Mouse (Mus musculus) forebrain, embryonic 11.5 days (tissue): ENCODE data around the gene Jsrp1. TPM values are rescaled to one million over a fixed set of nuclear protein-coding genes. Genes with fewer than 3 reads are reported as not detected.

Source experiments
- ATAC-seq: fragments of 200-750 bp; cut with Nextera tagmentation; replicated peaks from 2 replicates; pipeline ENCODE4 v1.8.0; 2017; ENCODE audit warnings: moderate TSS enrichment; ENCODE audit not compliant: low FRiP score
- DNase-seq: peaks from one replicate; pipeline ENCODE4 v3.0.0-alpha.2; 2017; ENCODE audit warnings: low spot score
- H3K27ac ChIP-seq: fragments of 300-500 bp; sonication (generic); 2 replicates; pipeline ENCODE4 v1.5.1; 2014; ENCODE audit warnings: low read depth, low read length
- H3K27me3 ChIP-seq: fragments of 300-500 bp; sonication (generic); 2 replicates; pipeline ENCODE4 v1.6.1; 2014; ENCODE audit warnings: mild to moderate bottlenecking, low read length, mixed read lengths; ENCODE audit not compliant: control insufficient read depth, insufficient read depth
- H3K36me3 ChIP-seq: fragments of 300-500 bp; sonication (generic); 2 replicates; pipeline ENCODE4 v1.6.1; 2014; ENCODE audit warnings: mild to moderate bottlenecking, low read length, moderate library complexity, mixed read lengths; ENCODE audit not compliant: control insufficient read depth, insufficient read depth
- H3K4me1 ChIP-seq: fragments of 300-500 bp; sonication (generic); replicated peaks from 2 replicates; pipeline ENCODE4 v1.6.1; 2014; ENCODE audit warnings: low read length, mixed read lengths; ENCODE audit not compliant: control insufficient read depth, insufficient read depth
- H3K4me2 ChIP-seq: fragments of 300-500 bp; sonication (generic); 2 replicates; pipeline ENCODE4 v1.6.1; 2014; ENCODE audit warnings: low read depth, mild to moderate bottlenecking, low read length, moderate library complexity, mixed read lengths; ENCODE audit not compliant: severe bottlenecking
- H3K4me3 ChIP-seq: fragments of 300-500 bp; sonication (generic); 2 replicates; pipeline ENCODE4 v1.5.1; 2014; ENCODE audit warnings: low read depth, low read length
- H3K9ac ChIP-seq: fragments of 300-500 bp; sonication (generic); 2 replicates; pipeline ENCODE4 v1.6.1; 2014; ENCODE audit warnings: low read length
- H3K9me3 ChIP-seq: fragments of 300-500 bp; sonication (generic); 2 replicates; pipeline ENCODE4 v1.6.1; 2016; ENCODE audit warnings: low read length, mixed read lengths; ENCODE audit not compliant: control insufficient read depth
- WGBS: fragments of 180-500 bp; shearing (Covaris S2); extraction: QIAGEN DNeasy Blood & Tissue Kit; methylation state at CpG from one replicate; pipeline ENCODE4 v1.1.7; 2014; 5-methylcytosine and 5-hydroxymethylcytosine counted together
- polyA plus RNA-seq: library from polyadenylated mRNA; unstranded; fragments of >200 nt; fragmentation: Nextera tagmentation; extraction: Ambion mirVana; gene quantifications from 2 replicates; pipeline ENCODE4 v1.2.1, GENCODE M21; 2014

The Jsrp1 gene
- polyA plus RNA-seq, 1 experiment from 2014 or later, result 0.47 TPM

DNA sequence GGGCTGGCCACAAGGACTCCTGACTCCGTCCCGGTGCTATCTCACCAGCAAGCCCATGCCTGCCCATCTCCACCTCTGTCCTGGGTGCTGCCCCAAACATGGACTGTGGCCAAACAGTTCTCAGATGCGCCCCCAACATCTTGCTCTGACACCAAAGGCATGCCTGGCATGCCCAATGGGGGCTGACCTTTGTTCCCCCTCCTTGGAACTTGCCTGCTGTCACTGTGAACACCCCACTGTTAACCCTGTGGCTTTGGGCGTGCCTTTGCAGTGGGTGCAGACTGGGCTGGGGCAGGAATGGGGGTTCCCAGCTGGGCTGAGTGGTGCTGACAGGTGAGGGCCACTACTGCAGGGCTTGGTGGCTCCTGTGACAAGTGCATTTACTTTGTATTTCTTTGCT is 19.5 kb downstream of the Jsrp1 start:
- no peak overlapping the region for H3K27ac ChIP-seq
- H3K9ac ChIP-seq, result no peak overlapping the region
- no peak overlapping the region for H3K4me3 ChIP-seq
- no peaks in the 10 kb centered on the region for H3K27me3 ChIP-seq
- 90% methylated on average over 4 of the region's 4 CpGs for whole genome bisulfite sequencing
- peaks cover 9% of the 10 kb centered on the region; the same call in 1 of the 2 replicates for H3K4me1 ChIP-seq
- peaks cover 33% of the 10 kb centered on the region for H3K36me3 ChIP-seq
- DNase-seq (no peak), ATAC-seq (no peak)
- no peak overlapping the region for H3K4me2 ChIP-seq
- H3K9me3 ChIP-seq, result no peaks in the 10 kb centered on the region

DNA sequence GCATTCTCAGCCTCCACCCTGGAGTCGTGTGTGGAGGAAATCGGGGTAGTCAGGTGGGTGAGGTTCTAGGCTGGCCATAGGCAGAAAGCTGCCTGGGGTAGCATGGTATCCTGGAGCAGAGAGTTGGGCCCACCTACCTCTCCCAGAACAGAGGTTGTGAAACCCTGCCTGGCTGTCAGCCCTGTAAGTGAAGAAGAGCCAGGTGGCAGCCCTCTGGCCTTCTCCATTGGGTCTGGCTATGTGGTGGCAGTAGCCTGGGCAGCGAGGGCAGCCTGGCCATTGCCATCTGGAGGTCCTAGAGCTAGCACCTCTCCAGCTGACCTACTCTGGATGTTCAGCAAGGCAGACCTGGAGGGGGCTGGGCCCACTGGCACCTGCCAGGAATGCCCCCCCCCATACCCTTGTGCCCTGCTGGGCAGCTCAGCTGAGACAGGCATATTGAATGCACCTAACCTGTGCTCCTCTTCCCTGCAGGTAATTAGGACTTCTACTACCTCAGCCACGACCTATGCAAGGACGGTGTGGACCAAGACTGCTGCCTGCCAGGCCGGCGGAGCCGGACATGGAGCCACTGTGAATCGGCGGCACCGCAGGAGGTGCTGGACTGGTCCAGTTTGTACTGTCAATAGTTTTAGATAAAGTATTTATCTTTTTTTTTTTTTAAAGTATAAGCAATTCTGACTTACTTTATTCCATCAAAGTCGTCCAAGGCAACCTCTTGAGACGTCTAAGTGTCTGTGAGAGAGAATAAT is 20.1 kb downstream of the Jsrp1 start:
- DNase-seq, result no peak
- Histone ChIP-seq H3K4me3 (no peak overlapping the region), H3K9me3 (no peaks in the 10 kb centered on the region), H3K27ac (no peak overlapping the region), H3K4me1 (peaks cover 9% of the 10 kb centered on the region; the same call in 1 of the 2 replicates), H3K4me2 (no peak overlapping the region), H3K36me3 (peaks cover 38% of the 10 kb centered on the region), H3K27me3 (no peaks in the 10 kb centered on the region), H3K9ac (no peak overlapping the region)
- 92% methylated on average over 13 of the region's 13 CpGs for WGBS
- no peak for ATAC-seq

DNA sequence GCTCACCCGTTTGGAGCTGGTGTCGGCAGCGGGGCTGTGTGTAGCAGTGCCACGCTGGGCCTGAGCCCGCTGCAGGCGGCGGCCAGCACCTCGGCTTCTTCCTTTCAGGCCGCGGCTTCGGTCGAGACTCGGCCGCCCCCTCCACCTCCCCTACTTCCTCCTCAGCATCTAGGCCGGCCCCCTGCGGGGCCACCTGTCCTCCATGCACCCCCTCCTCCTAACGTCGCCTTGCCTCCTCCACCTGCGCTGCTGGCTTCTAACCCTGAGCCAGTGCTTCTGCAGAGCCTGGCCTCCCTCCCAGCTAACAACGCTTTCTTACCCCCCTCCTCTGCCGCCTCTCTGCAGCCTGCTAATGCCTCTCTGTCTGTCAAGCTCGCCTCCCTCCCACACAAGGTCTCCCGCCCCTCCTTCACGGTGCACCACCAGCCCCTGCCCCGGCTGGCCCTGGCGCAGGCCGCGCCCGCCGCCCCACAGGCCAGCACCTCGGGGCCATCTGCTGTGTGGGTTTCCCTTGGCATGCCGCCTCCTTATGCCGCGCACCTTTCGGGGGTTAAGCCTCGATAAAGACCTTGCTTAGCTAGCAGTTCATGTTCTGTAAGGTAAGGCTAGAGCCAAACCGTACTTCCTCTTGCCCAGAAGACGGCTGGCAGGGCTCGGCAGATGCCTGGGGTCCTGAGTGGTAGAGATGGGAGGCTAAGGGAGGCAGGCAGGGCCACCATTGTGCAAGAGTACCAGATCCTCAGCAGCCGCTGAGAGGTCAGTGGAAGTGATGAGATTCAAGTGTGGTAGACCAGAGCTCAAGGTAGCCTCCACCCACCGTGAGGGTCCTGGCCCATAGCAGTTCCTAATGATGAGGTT is 20.9 kb downstream of the Jsrp1 start:
- H3K4me3 ChIP-seq, result no peak overlapping the region
- H3K36me3 ChIP-seq, result peaks cover 39% of the 10 kb centered on the region
- H3K27ac ChIP-seq, result no peak overlapping the region
- no peak overlapping the region for H3K4me2 ChIP-seq
- H3K9ac ChIP-seq, result no peak overlapping the region
- 75% methylated on average over 41 of the region's 41 CpGs for WGBS
- no peaks in the 10 kb centered on the region for H3K9me3 ChIP-seq
- DNase-seq (no peak), ATAC-seq (no peak)
- H3K4me1 ChIP-seq, result peaks cover 9% of the 10 kb centered on the region; the same call in 1 of the 2 replicates
- no peaks in the 10 kb centered on the region for H3K27me3 ChIP-seq

DNA sequence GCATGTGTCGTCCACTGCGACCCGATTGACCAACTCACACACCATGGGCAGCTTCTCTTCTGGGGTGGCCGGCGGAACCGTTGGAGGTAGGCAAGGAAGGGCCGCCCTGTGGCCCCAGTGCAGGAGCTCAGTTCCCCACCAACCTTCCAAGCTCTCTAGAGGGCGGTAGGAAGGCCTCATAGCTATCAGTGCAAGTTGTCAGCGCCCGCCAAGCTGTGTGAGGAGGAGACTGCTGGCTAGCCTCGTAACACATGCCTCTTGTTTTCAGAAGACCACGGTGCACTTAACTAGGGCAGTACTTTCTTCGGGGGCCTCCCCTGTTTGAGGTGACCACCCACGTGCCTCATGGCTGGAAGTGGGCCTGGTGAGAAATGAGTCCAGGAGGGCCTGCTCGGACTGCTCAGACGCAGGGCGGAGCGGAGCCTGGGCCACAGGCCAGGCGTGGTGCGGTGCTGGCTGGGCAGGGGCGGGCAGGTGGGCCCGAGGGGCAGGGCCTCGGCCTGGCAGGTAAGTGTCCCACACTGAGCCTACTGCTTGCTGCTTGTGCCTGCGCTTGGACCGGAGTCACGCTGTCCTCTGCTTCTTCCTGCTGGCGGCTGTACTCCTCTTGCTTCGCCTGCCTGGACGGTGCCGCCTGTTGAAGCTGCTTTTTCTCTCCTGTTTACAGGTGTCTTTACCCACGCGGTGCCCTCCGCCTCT is 21.7 kb downstream of the Jsrp1 start:
- Histone ChIP-seq H3K4me3 (no peak overlapping the region), H3K9ac (no peak overlapping the region), H3K36me3 (peaks cover 39% of the 10 kb centered on the region), H3K4me1 (peaks cover 2% of the 10 kb centered on the region; the same call in 1 of the 2 replicates), H3K9me3 (no peaks in the 10 kb centered on the region), H3K27ac (no peak overlapping the region), H3K4me2 (no peak overlapping the region), H3K27me3 (no peaks in the 10 kb centered on the region)
- ATAC-seq (no peak), DNase-seq (no peak)
- WGBS, result 84% methylated on average over 33 of the region's 33 CpGs

DNA sequence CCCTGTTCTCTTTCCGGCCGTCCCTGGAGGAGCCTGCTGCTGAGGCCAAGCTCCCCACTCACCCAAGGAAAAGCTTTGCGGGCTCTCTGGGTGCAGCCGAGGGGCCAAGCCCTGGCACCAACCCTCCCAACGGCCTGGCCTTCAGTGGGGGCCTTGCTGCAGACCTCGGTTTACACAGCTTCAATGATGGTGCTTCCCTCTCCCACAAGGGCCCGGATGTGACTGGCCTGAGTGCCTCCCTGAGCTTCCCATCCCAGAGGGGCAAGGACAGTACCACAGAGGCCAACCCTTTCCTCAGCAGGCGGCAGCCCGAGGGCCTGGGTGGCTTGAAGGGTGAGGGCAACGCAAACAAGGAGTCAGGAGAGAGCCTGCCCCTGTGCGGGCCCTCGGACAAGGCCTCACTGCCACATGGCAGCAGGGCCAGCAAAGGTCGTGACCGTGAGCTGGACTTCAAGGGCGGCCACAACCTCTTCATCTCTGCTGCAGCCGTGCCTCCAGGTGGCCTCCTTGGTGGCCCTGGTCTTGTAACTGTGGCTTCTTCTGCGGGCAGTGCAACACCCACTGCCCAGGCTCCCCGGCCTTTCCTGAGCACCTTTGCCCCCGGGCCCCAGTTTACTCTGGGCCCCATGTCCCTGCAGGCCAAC is 22.4 kb downstream of the Jsrp1 start:
- H3K27me3 ChIP-seq, result no peaks in the 10 kb centered on the region
- no peak overlapping the region for H3K4me3 ChIP-seq
- no peak overlapping the region for H3K4me2 ChIP-seq
- H3K9me3 ChIP-seq, result no peaks in the 10 kb centered on the region
- no peak overlapping the region for H3K27ac ChIP-seq
- peaks cover 39% of the 10 kb centered on the region for H3K36me3 ChIP-seq
- ATAC-seq, result no peak
- DNase-seq, result no peak
- H3K4me1 ChIP-seq, result no peaks in the 10 kb centered on the region
- H3K9ac ChIP-seq, result no peak overlapping the region
- WGBS, result 93% methylated on average over 19 of the region's 19 CpGs

DNA sequence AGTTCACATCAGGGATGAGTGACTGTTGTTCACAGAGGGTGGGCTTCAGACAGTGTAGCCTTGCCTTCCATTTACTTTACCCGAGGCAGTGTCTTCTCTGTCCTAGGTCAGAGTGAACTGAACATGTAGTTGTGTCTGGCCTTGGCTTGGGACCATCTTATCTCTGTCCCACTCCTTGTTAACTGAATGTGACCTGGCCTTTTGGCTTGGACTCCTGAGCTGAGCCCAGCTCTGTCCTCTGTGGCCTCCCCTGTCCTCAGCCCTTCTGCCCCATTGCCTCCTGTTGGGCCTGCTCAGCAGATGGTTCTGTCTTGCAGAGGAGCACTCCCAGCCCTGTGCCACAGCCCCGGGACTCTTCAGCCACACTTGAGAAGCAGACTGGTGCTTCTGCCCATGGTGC is 25.8 kb downstream of the Jsrp1 start:
- Histone ChIP-seq H3K9me3 (no peaks in the 10 kb centered on the region), H3K4me1 (no peaks in the 10 kb centered on the region), H3K36me3 (peaks cover 47% of the 10 kb centered on the region), H3K4me3 (no peak overlapping the region), H3K9ac (no peak overlapping the region), H3K27ac (no peak overlapping the region), H3K27me3 (no peaks in the 10 kb centered on the region), H3K4me2 (no peak overlapping the region)
- ATAC-seq, result no peak
- DNase-seq, result no peak
- 74% methylated on average over 2 of the region's 2 CpGs for WGBS

DNA sequence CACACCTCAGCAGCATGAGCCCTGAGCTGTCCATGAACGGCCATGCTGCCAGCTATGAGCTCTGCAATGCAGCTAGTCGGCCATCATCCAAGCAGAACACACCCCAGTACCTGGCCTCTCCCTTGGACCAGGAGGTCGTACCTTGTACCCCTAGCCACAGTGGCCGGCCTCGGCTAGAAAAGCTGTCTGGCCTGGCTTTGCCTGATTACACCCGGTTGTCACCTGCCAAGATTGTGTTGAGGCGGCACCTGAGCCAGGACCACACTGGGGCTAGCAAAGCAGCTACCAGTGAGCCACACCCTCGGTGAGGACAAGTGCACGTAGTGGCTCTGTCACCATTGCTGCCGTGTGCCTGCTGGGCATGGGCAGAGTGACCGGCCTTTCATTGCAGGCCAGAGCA is 27.3 kb downstream of the Jsrp1 start:
- no peaks in the 10 kb centered on the region for H3K4me1 ChIP-seq
- no peak for DNase-seq
- H3K9ac ChIP-seq, result no peak overlapping the region
- 92% methylated on average over 11 of the region's 11 CpGs for WGBS
- ATAC-seq, result no peak
- H3K9me3 ChIP-seq, result no peaks in the 10 kb centered on the region
- peaks cover 36% of the 10 kb centered on the region for H3K36me3 ChIP-seq
- H3K27me3 ChIP-seq, result no peaks in the 10 kb centered on the region
- H3K4me3 ChIP-seq, result no peak overlapping the region
- no peak overlapping the region for H3K4me2 ChIP-seq
- no peak overlapping the region for H3K27ac ChIP-seq

DNA sequence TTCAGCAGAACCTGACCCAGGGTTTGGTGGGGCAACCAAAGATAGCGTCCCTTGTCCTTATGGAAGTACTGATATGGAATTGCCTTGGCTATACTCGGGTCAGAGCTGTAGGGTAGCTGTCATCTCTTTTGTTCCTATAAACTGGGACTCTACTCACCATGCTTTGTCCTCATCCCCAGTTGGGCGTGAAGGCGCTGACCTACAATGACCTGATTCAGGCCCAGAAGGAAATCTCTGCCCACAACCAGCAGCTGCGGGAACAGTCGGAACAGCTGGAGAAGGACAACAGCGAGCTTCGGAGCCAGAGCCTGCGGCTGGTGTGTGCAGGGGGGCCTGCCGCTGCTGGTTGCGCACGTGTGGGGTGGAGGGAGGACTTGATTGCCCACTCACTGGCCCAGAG is 28.4 kb downstream of the Jsrp1 start:
- WGBS, result 79% methylated on average over 12 of the region's 12 CpGs
- Histone ChIP-seq H3K4me3 (no peak overlapping the region), H3K36me3 (peaks cover 30% of the 10 kb centered on the region), H3K27me3 (no peaks in the 10 kb centered on the region), H3K9me3 (no peaks in the 10 kb centered on the region), H3K9ac (no peak overlapping the region), H3K27ac (no peak overlapping the region), H3K4me2 (no peak overlapping the region), H3K4me1 (no peaks in the 10 kb centered on the region)
- DNase-seq (no peak), ATAC-seq (no peak)
